Mouse (Mus musculus) spleen, adult 2 months (tissue): ENCODE measurements around the gene Cd28. TPM values are rescaled to one million over a fixed set of nuclear protein-coding genes. Genes with fewer than 3 reads are reported as not detected.
"Not testable (repeated sequence)": the region's sequence is repeated elsewhere in the genome, so short reads cannot be mapped to it uniquely, and the experiment has no call there.

Experiments used
- DNase-seq, 2 experiments: peaks; one replicate each; pipeline versions ENCODE4 v3.0.0 to v3.0.0-alpha.2; 2012 to 2021; ENCODE audit warnings: low spot score in 2 of 2, low read depth in 1 of 2
- H3K27ac ChIP-seq: fragments of 200-500 bp; 2 replicates; pipeline ENCODE4 v1.5.1; 2012; ENCODE audit warnings: low read length, inconsistent platforms; ENCODE audit not compliant: insufficient read depth
- H3K27me3 ChIP-seq: fragments of 200-500 bp; 2 replicates; pipeline ENCODE4 v1.6.1; 2012; ENCODE audit warnings: mild to moderate bottlenecking, moderate library complexity, low read length, inconsistent platforms; ENCODE audit not compliant: control insufficient read depth, insufficient read depth
- H3K36me3 ChIP-seq: fragments of 200-500 bp; 2 replicates; pipeline ENCODE4 v1.6.1; 2012; ENCODE audit warnings: mild to moderate bottlenecking, low read length, inconsistent platforms; ENCODE audit not compliant: control insufficient read depth, insufficient read depth
- H3K4me1 ChIP-seq: fragments of 200-500 bp; 2 replicates; pipeline ENCODE4 v1.6.1; 2011; ENCODE audit warnings: inconsistent platforms; ENCODE audit not compliant: control insufficient read depth, insufficient read depth, insufficient read length
- H3K4me3 ChIP-seq: fragments of 200-500 bp; 2 replicates; pipeline ENCODE4 v1.5.1; 2011; ENCODE audit warnings: mild to moderate bottlenecking, inconsistent platforms; ENCODE audit not compliant: insufficient read depth, insufficient read length; ENCODE audit errors: extremely low read depth
- CTCF ChIP-seq: fragments of 200-500 bp; IDR thresholded peaks from 2 replicates; pipeline ENCODE4 v1.5.1; 2011; ENCODE audit warnings: mild to moderate bottlenecking, inconsistent platforms; ENCODE audit not compliant: insufficient read depth, insufficient read length, insufficient replicate concordance; ENCODE audit errors: extremely low read depth
- POLR2A ChIP-seq: fragments of 200-500 bp; IDR thresholded peaks from 2 replicates; pipeline ENCODE4 v1.6.1; 2011; ENCODE audit warnings: low read depth, low read length, inconsistent platforms
- WGBS: fragments of 180-500 bp; shearing (Covaris S2); methylation state at CpG from one replicate; pipeline ENCODE4 v1.1.7; 2018; 5-methylcytosine and 5-hydroxymethylcytosine counted together
- polyA plus RNA-seq: library from polyadenylated mRNA; depleted of rRNA; stranded (reverse); fragments of >200 nt; gene quantifications from 2 replicates; pipeline ENCODE4 v1.2.3, GENCODE M21; 2012

Gene Cd28
- polyA plus RNA-seq, 1 experiment = 3.6 TPM

GRCm38 (mm10) chr1:60807748-60808147 is 91.1 kb downstream of the Cd28 start:
- H3K27me3 ChIP-seq = no peaks in the 10 kb centered on the region
- no peak for DNase-seq
- peaks cover 8% of the 10 kb centered on the region for H3K4me1 ChIP-seq
- TF ChIP-seq CTCF = no peak
- TF ChIP-seq POLR2A = no peak
- no peak overlapping the region for H3K4me3 ChIP-seq
- no peaks in the 10 kb centered on the region for H3K36me3 ChIP-seq
- H3K27ac ChIP-seq = no peak overlapping the region
- 93% methylated on average over 1 of the region's 1 CpGs for WGBS

DNA sequence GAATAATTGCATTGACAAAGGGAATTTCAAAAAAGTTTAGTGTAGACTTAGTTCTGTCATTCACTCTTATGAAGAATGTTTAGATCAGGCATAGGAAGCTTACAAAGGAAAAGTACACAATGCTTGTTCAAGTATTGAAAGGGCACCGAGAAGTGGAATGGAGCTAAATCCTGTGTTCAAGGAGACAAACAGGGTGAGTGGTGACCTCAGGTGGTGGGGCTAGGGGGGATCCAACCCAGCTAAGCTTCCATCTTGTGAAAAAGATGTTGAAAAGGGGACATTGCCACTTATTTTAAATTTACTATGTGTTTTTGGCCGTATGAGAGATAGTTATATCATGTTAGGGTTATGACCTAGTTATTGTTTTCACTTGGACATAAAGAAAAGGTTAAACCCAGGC is 91.9 kb downstream of the Cd28 start:
- Histone ChIP-seq H3K36me3 (no peaks in the 10 kb centered on the region), H3K27me3 (no peaks in the 10 kb centered on the region; the same call in 1 of the 2 replicates), H3K4me3 (no peak overlapping the region), H3K4me1 (peaks cover 12% of the 10 kb centered on the region), H3K27ac (no peak overlapping the region)
- TF ChIP-seq CTCF = no peak
- no peak for TF ChIP-seq POLR2A
- WGBS = 88% methylated on average over 2 of the region's 2 CpGs
- no peak for DNase-seq

- TF ChIP-seq CTCF (no peak), POLR2A (no peak)
Measured at GRCm38 (mm10) chr1:60809166-60809565, 92.6 kb downstream of the Cd28 start.

DNA sequence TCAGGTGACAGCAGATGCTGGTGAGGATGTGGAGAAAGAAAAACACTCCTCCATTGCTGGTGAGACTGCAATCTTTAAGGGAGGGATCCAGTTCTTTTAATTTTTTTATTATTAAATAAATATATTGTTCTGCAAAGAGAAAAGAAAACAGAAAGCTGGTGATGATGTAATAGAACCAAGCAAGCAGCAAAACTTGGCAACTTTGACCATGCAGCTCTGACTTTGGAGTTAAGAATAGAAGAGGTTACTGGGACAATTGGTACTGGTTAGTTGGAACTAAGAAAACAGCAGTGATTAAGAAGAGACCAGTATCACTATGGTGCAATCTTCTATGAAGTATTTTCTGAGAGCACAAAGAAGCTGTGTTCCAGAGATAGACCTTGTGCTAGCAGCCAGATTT is 94.2 kb downstream of the Cd28 start:
- H3K27ac ChIP-seq = no peak overlapping the region
- no peaks in the 10 kb centered on the region for H3K36me3 ChIP-seq
- no peaks in the 10 kb centered on the region; the same call in 1 of the 2 replicates for H3K27me3 ChIP-seq
- no peak overlapping the region for H3K4me3 ChIP-seq
- DNase-seq = no peak
- H3K4me1 ChIP-seq = peaks cover 5% of the 10 kb centered on the region; the same call in 1 of the 2 replicates
- TF ChIP-seq POLR2A (no peak), CTCF (no peak)

More at GRCm38 (mm10) chr1:60809166-60809565, 92.6 kb downstream of the Cd28 start:
- DNase-seq = no peak
- Histone ChIP-seq H3K27ac (no peak overlapping the region), H3K4me1 (peaks cover 9% of the 10 kb centered on the region), H3K4me3 (no peak overlapping the region), H3K27me3 (no peaks in the 10 kb centered on the region; the same call in 1 of the 2 replicates), H3K36me3 (no peaks in the 10 kb centered on the region)
- 84% methylated on average over 12 of the region's 12 CpGs for WGBS

- TF ChIP-seq CTCF (no peak), POLR2A (no peak)
- 19% methylated on average over 1 of the region's 1 CpGs for WGBS
- peaks cover 5% of the 10 kb centered on the region; the same call in 1 of the 2 replicates for H3K4me1 ChIP-seq
- no peaks in the 10 kb centered on the region; the same call in 1 of the 2 replicates for H3K27me3 ChIP-seq
- no peak overlapping the region for H3K27ac ChIP-seq
- no peak for DNase-seq
- H3K36me3 ChIP-seq = no peaks in the 10 kb centered on the region
- no peak overlapping the region for H3K4me3 ChIP-seq
Measured at GRCm38 (mm10) chr1:60811998-60812397, 95.4 kb downstream of the Cd28 start.

GRCm38 (mm10) chr1:60813411-60813810 is 96.8 kb downstream of the Cd28 start:
- H3K4me3 ChIP-seq = no peak overlapping the region
- TF ChIP-seq POLR2A = no peak
- no peak for TF ChIP-seq CTCF
- no peak overlapping the region for H3K27ac ChIP-seq
- H3K27me3 ChIP-seq = no peaks in the 10 kb centered on the region; the same call in 1 of the 2 replicates
- H3K36me3 ChIP-seq = no peaks in the 10 kb centered on the region
- peak in 1 of 2 experiments; percentile 17 for DNase-seq
- peaks cover 5% of the 10 kb centered on the region; the same call in 1 of the 2 replicates for H3K4me1 ChIP-seq
- 79% methylated on average over 2 of the region's 2 CpGs for WGBS

DNA sequence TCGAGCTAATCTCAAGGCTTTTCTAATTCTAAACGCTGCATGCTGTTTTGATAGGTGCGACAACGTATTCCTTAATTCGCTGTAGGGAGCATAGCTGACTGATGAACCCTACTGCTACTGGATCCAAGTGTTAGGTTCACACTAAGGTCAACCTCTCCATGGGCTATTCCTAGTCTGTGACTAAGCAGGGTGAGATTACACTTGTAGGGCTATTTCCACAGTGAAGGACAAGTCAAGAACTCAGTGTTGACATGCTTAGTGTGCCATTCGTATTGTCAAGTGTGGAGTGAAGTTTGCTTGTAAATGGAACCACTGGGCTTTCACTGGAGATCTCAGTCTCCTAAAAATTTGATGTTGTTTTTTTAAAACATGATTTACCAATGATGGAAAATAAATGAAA is 99.3 kb downstream of the Cd28 start:
- Histone ChIP-seq H3K27ac (no peak overlapping the region), H3K36me3 (no peaks in the 10 kb centered on the region), H3K27me3 (no peaks in the 10 kb centered on the region; the same call in 1 of the 2 replicates), H3K4me3 (no peak overlapping the region), H3K4me1 (peaks cover 5% of the 10 kb centered on the region; the same call in 1 of the 2 replicates)
- TF ChIP-seq CTCF = no peak
- no peak for TF ChIP-seq POLR2A
- WGBS = 93% methylated on average over 6 of the region's 6 CpGs
- no peak for DNase-seq

- H3K4me3 ChIP-seq, H3K4me1 ChIP-seq, DNase-seq, H3K27me3 ChIP-seq, H3K36me3 ChIP-seq, H3K27ac ChIP-seq: not testable (repeated sequence)
- WGBS = 89% methylated on average over 4 of the region's 4 CpGs
Measured at GRCm38 (mm10) chr1:60818491-60818890, 101.9 kb downstream of the Cd28 start.
